ENCODE assay signal across 19 mouse cellular contexts in the genomic region with DNA sequence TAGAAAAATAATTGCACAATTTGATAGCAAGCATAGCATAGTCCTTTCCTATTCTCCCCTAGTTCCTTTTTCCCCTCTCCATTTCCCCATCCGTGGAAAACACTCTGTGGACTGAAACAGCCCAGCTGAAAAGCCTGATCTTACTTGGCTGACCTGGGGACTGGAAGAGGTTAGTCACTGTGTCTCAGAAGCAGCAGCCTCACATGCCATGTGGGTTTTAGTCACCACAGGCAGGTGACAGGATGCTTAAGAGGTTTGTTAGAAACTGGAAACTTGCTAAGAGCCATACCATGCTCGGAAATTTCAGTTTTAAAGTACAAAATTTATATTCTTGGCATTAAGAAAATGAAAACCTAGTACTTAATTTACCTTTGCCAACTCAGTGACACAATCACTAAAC.
A peak's percentile ranks its signal among the peaks of the same experiment; 100 is the strongest.
DNase-seq lines count a peak whose midpoint lies in the region; ATAC-seq and TF ChIP-seq lines count a peak whose summit lies in the region.
"Had no signal": no experiment of that assay in that cellular context is flagged by ENCODE, and none has a peak within 500 bp of the region (broad histone marks: within the 10 kb centered on the region; RNA-seq: fewer than 3 reads in every experiment).

No protein-coding gene starts in this region.

- TF ChIP-seq CTCF in kidney, adult 2 months (conservative IDR thresholded peaks at IDR 0.05; ENCODE audit: insufficient read depth, insufficient read length, low read depth, low read length) = no peak

- peak; percentile 7 for DNase-seq in embryonic facial prominence, embryonic 14.5 days (ENCODE audit: low spot score)
- DNase-seq in embryonic facial prominence, embryonic 10.5 days (ENCODE audit: low spot score) = no peak
- DNase-seq in layer of hippocampus, adult 9-10 months (ENCODE audit: low spot score) = peak; percentile 3
- no peak for DNase-seq in layer of hippocampus, adult 9-11 months
- DNase-seq in 416B (ENCODE audit: low read depth) = peak; percentile 65
- no peak for DNase-seq in kidney, adult 2 months
- DNase-seq: cerebellum, adult 18-20 months; cerebellum, adult 9-11 months; cerebellum, postnatal 36 days; gastrocnemius, adult 2 months; gastrocnemius, postnatal 25 days; kidney, adult 18-20 months had no signal

- WGBS in embryonic facial prominence, embryonic 14.5 days = 22% methylated on average over 2 of the region's 2 CpGs
- 21% methylated on average over 2 of the region's 2 CpGs for WGBS in embryonic facial prominence, embryonic 10.5 days
- 28% methylated on average over 2 of the region's 2 CpGs for WGBS in kidney, adult 2 months

- no peak; the same call in 1 of the 2 replicates for ATAC-seq in embryonic facial prominence, embryonic 14.5 days (ENCODE audit: low read depth)
- ATAC-seq: intestine, embryonic 15.5 days had no signal

- H3K4me3 ChIP-seq in embryonic facial prominence, embryonic 14.5 days (ENCODE audit: low read depth, low read length) = no peak overlapping the region
- H3K4me3 ChIP-seq in embryonic facial prominence, embryonic 10.5 days = no peak overlapping the region
- H3K4me3 ChIP-seq in brown adipose tissue, adult 24 weeks (ENCODE audit: insufficient read depth, low read depth, low read length) = no peak overlapping the region
- H3K4me3 ChIP-seq in kidney, adult 2 months (ENCODE audit: insufficient read depth, low read depth, low read length) = no peak overlapping the region
- H3K4me3 ChIP-seq: embryonic facial prominence, embryonic 15.5 days; erythroblast, embryonic 14.5 days; gastrocnemius, adult 2 months; heart, embryonic 12.5 days; hindbrain, embryonic 10.5 days; intestine, embryonic 15.5 days had no signal

- no peaks in the 10 kb centered on the region for H3K9me3 ChIP-seq in embryonic facial prominence, embryonic 14.5 days (ENCODE audit: control insufficient read depth, low read length)
- no peaks in the 10 kb centered on the region for H3K9me3 ChIP-seq in embryonic facial prominence, embryonic 10.5 days
- H3K9me3 ChIP-seq: embryonic facial prominence, embryonic 15.5 days; heart, embryonic 12.5 days; hindbrain, embryonic 10.5 days; intestine, embryonic 15.5 days had no signal

- no peaks in the 10 kb centered on the region for H3K36me3 ChIP-seq in embryonic facial prominence, embryonic 14.5 days (ENCODE audit: control insufficient read depth, insufficient read depth, low read length)
- H3K36me3 ChIP-seq in embryonic facial prominence, embryonic 10.5 days (replicated peaks) = no peaks in the 10 kb centered on the region
- H3K36me3 ChIP-seq in kidney, adult 2 months (ENCODE audit: control insufficient read depth, insufficient read depth, low read length) = no peaks in the 10 kb centered on the region
- H3K36me3 ChIP-seq: embryonic facial prominence, embryonic 15.5 days; heart, embryonic 12.5 days; hindbrain, embryonic 10.5 days; intestine, embryonic 15.5 days had no signal

- H3K4me1 ChIP-seq in embryonic facial prominence, embryonic 14.5 days (ENCODE audit: control insufficient read depth, insufficient read depth, low read length) = no peaks in the 10 kb centered on the region
- H3K4me1 ChIP-seq in embryonic facial prominence, embryonic 10.5 days = no peaks in the 10 kb centered on the region
- H3K4me1 ChIP-seq in brown adipose tissue, adult 24 weeks (ENCODE audit: control insufficient read depth, insufficient read depth, insufficient read length, low read length) = no peaks in the 10 kb centered on the region
- no peaks in the 10 kb centered on the region for H3K4me1 ChIP-seq in kidney, adult 2 months (ENCODE audit: control insufficient read depth, insufficient read depth, low read length)
- H3K4me1 ChIP-seq: embryonic facial prominence, embryonic 15.5 days; heart, embryonic 12.5 days; hindbrain, embryonic 10.5 days; intestine, embryonic 15.5 days had no signal

- no peak for TF ChIP-seq POLR2A in kidney, adult 2 months (IDR thresholded peaks at IDR 0.05; ENCODE audit: low read depth, low read length)

- H3K27me3 ChIP-seq in embryonic facial prominence, embryonic 14.5 days (replicated peaks; ENCODE audit: control insufficient read depth, insufficient read depth, low read length) = no peaks in the 10 kb centered on the region
- H3K27me3 ChIP-seq in embryonic facial prominence, embryonic 10.5 days (replicated peaks; ENCODE audit: low read depth, poor library complexity, severe bottlenecking) = no peaks in the 10 kb centered on the region
- H3K27me3 ChIP-seq in kidney, adult 2 months (replicated peaks; ENCODE audit: control insufficient read depth, insufficient read depth, low read length) = no peaks in the 10 kb centered on the region
- H3K27me3 ChIP-seq: embryonic facial prominence, embryonic 15.5 days; heart, embryonic 12.5 days; intestine, embryonic 15.5 days had no signal

- H3K27ac ChIP-seq in embryonic facial prominence, embryonic 14.5 days (replicated peaks; ENCODE audit: low read depth, low read length) = no peak overlapping the region
- no peak overlapping the region for H3K27ac ChIP-seq in embryonic facial prominence, embryonic 10.5 days (replicated peaks)
- peak overlapping the region; percentile 73 for H3K27ac ChIP-seq in brown adipose tissue, adult 24 weeks (replicated peaks; ENCODE audit: low read depth, low read length)
- H3K27ac ChIP-seq in kidney, adult 2 months (ENCODE audit: insufficient read depth, low read depth, low read length) = no peak overlapping the region
- H3K27ac ChIP-seq: embryonic facial prominence, embryonic 15.5 days; gastrocnemius, adult 2 months; hindbrain, embryonic 10.5 days; hindbrain, embryonic 14.5 days; intestine, embryonic 15.5 days had no signal

- H3K4me2 ChIP-seq in embryonic facial prominence, embryonic 14.5 days (ENCODE audit: low read depth, low read length) = no peak overlapping the region
- H3K4me2 ChIP-seq: embryonic facial prominence, embryonic 15.5 days; heart, embryonic 12.5 days; hindbrain, embryonic 14.5 days; intestine, embryonic 15.5 days had no signal

- no peak overlapping the region for H3K9ac ChIP-seq in embryonic facial prominence, embryonic 14.5 days (ENCODE audit: low read depth, low read length)
- H3K9ac ChIP-seq: embryonic facial prominence, embryonic 15.5 days; heart, embryonic 12.5 days; hindbrain, embryonic 14.5 days; intestine, embryonic 15.5 days had no signal

Comparison
In these comparisons a context has a peak if more than half of its experiments do, and no peak if none do; other contexts are left out.
1. DNase-seq: peak in embryonic facial prominence, embryonic 14.5 days (single experiment), layer of hippocampus, adult 9-10 months (single experiment) and 416B (single experiment); none in embryonic facial prominence, embryonic 10.5 days (single experiment), layer of hippocampus, adult 9-11 months (single experiment) and kidney, adult 2 months (single experiment).